Mouse (Mus musculus) heart, adult 11 months (tissue): ENCODE measurements at regions not wholly inside any gene's neighbourhood (a gene's known extent, or its start where the extent isn't known, plus 50 kb on each side); places are given as distances from the start of the nearest gene placed in this dataset.
A peak's percentile ranks its signal among the peaks of the same experiment; 100 is the strongest.

Experiments
- DNase-seq: peaks from one replicate; pipeline ENCODE4 v3.0.0; 2022

GRCm38 (mm10) chr6:34246512-34246911 lies 69.6 kb upstream of the Slc35b4 start:
- no peak for DNase-seq

- DNase-seq = no peak
Measured at GRCm38 (mm10) chr6:34243001-34243400, 66.1 kb upstream of the Slc35b4 start.

GRCm38 (mm10) chr6:34242486-34242885 lies 65.6 kb upstream of the Slc35b4 start:
- no peak for DNase-seq

- DNase-seq = peak; percentile 89
Measured at GRCm38 (mm10) chr6:34235132-34235531, 58.2 kb upstream of the Slc35b4 start.

- DNase-seq = no peak
Measured at GRCm38 (mm10) chr6:34234443-34235020, 57.6 kb upstream of the Slc35b4 start.

- peak; percentile 71 for DNase-seq
Measured at GRCm38 (mm10) chr6:34230768-34231381, 54.0 kb upstream of the Slc35b4 start.

GRCm38 (mm10) chr6:34227131-34227530 lies 50.2 kb upstream of the Slc35b4 start:
- peak; percentile 76 for DNase-seq
